Mouse (Mus musculus) spleen, adult 12 weeks (tissue): ENCODE measurements around the gene Arl14ep.

Experiments
- DNase-seq: peaks from one replicate; pipeline ENCODE4 v3.0.0; 2022; ENCODE audit warnings: low spot score

Gene Arl14ep

DNA sequence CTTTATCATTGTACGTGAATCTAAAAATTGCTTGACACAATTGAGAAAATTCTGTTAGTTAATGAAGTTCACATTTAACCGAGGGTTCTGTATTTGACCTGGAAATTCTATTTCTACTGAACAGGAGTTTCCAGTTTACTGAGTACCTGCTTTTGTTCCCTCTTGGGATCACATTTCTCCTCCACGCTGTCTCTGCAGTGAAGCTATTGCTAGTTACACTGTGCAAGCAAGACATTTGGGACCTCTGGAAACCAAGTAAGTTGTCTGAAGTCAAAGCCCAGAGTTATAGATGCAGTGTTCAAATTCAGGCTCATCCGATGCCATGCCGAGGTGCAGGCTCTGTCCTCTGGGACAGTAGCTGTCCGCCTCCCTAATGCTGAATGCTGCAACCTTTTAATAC, 19.2 kb downstream of the Arl14ep start:
- no peak for DNase-seq

DNA sequence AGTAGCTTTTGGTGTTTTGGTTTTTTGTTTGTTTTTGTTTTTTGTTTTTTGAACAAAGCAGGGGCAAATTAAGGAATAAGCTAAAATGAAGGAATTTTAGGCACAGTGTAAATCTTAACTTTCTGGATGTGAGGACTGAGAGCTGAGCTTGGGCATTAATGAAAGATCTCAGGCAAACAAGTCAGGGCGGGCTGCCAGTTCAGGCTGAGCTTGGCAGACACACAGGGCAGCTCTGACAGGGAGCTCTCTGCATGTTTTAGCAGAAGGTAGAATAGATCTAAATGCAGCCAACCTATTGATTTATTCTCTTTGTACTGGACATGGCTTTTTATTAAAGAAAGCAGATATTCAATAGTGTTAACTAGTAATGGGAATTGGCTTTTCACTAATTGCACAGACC, 31.8 kb downstream of the Arl14ep start:
- DNase-seq: no peak

- DNase-seq: no peak
Observed at GRCm38 (mm10) chr2:106935681-106936080, 38.5 kb downstream of the Arl14ep start.

DNA sequence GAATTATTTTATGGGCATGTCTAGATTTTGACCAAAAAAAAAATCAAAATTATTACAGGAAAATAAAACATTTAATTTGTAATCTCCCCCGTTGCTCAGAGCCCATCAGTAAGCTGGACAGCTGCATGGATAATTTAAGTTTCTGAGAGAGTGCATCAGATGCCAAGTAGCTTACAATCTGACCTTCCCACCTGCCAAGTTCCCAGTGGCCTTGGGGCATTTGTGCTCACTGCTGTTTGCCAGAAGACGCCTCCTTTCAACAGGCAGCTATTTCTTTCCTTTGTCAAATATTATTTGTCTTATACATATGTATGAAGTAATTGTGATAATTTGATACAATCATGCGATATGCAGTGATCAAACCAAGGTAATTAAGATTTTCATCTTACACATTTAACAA, 44.3 kb downstream of the Arl14ep start:
- DNase-seq: no peak
